Mouse (Mus musculus): Measurements from ENCODE around the gene Gm14496. TPM values are rescaled to one million over a fixed set of nuclear protein-coding genes. Genes with fewer than 3 reads are reported as not detected.

The Gm14496 gene
- polyA plus RNA-seq (2012; rRNA removed), result not detected in 2 replicates

DNA sequence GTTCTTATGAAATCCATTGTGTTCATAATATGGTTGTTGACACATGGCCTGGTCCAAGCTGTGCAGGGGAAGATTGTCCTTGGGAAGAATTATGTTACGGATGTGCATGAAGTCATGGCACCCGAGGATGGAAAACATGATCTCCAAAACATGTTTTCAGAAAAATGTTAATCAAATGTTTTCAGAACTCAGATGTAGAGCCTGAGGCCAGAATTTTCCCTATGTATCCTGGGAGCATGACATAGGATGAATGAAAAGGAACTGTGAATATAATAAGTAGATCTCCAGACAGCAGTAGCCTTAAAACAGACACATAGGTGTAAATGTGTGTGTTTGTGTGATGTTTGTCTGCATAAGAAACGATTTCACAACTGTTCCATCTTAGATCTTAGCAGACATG lies at the start of gene Gm14496:
Gm14496 (plus strand) TSS at position 301 of the 400 bp plus-strand sequence.

Other genes with a start within 250 kb of the Gm14496 start
- 46.8 and 70.9 TPM in 2 replicates for gene Myt1, start 227.8 kb upstream of the Gm14496 start, polyA plus RNA-seq (2012; rRNA removed)
- gene Pcmtd2, start 153.3 kb upstream of the Gm14496 start, polyA plus RNA-seq (2012; rRNA removed), result 47.2 and 69.5 TPM in 2 replicates
- gene Polr3k, start 126.8 kb upstream of the Gm14496 start, polyA plus RNA-seq (2012; rRNA removed), result 35.9 and 52.4 TPM in 2 replicates

Data from central nervous system, embryonic 11.5 days (tissue).